Mouse (Mus musculus): ENCODE data around the gene Zfhx2.

- peak; percentile 36; the same call in 1 of the 2 replicates for TF ChIP-seq CTCF (IDR thresholded peaks at IDR 0.05; ENCODE audit: low read depth, low read length)
- TF ChIP-seq POLR2A (IDR thresholded peaks at IDR 0.05; ENCODE audit: borderline replicate concordance, low read depth, low read length) = no peak
These were observed 64.5 kb downstream of the Zfhx2 start for GRCm38 (mm10) chr14:55027653-55028052.
